Mouse (Mus musculus) kidney, embryonic 15.5 days (tissue): ENCODE data around the gene Dnah3. TPM values are rescaled to one million over a fixed set of nuclear protein-coding genes. Genes with fewer than 3 reads are reported as not detected.

Experiments
- ATAC-seq: fragments of 200-750 bp; cut with Nextera tagmentation; replicated peaks from 2 replicates; pipeline ENCODE4 v1.8.0; 2017; ENCODE audit warnings: moderate TSS enrichment; ENCODE audit not compliant: low FRiP score
- H3K27ac ChIP-seq: fragments of 300-500 bp; sonication (generic); 2 replicates; pipeline ENCODE4 v1.5.1; 2015; ENCODE audit warnings: mild to moderate bottlenecking, inconsistent platforms
- H3K27me3 ChIP-seq: fragments of 300-500 bp; sonication (generic); 2 replicates; pipeline ENCODE4 v1.6.1; 2015; ENCODE audit warnings: inconsistent platforms
- H3K36me3 ChIP-seq: fragments of 300-500 bp; sonication (generic); 2 replicates; pipeline ENCODE4 v1.6.1; 2015; ENCODE audit warnings: inconsistent platforms
- H3K4me1 ChIP-seq: fragments of 300-500 bp; sonication (generic); 2 replicates; pipeline ENCODE4 v1.6.1; 2015; ENCODE audit warnings: inconsistent platforms
- H3K4me2 ChIP-seq: fragments of 300-500 bp; sonication (generic); 2 replicates; pipeline ENCODE4 v1.6.1; 2015; ENCODE audit warnings: moderate library complexity, mild to moderate bottlenecking, inconsistent platforms
- H3K4me3 ChIP-seq: fragments of 300-500 bp; sonication (generic); replicated peaks from 2 replicates; pipeline ENCODE4 v1.5.1; 2015; ENCODE audit warnings: mild to moderate bottlenecking, inconsistent platforms
- H3K9ac ChIP-seq: fragments of 300-500 bp; sonication (generic); 2 replicates; pipeline ENCODE4 v1.6.1; 2015; ENCODE audit warnings: mild to moderate bottlenecking, inconsistent platforms
- H3K9me3 ChIP-seq: fragments of 300-500 bp; sonication (generic); replicated peaks from 2 replicates; pipeline ENCODE4 v1.6.1; 2016; ENCODE audit warnings: inconsistent platforms
- WGBS: fragments of 180-500 bp; shearing (Covaris S2); methylation state at CpG from one replicate; pipeline ENCODE4 v1.1.7; 2015; ENCODE audit warnings: mixed read lengths; 5-methylcytosine and 5-hydroxymethylcytosine counted together
- polyA plus RNA-seq: library from polyadenylated mRNA; unstranded; fragments of >200 nt; fragmentation: Nextera tagmentation; extraction: Ambion mirVana; gene quantifications from 2 replicates; pipeline ENCODE4 v1.2.1, GENCODE M21; 2015

The Dnah3 gene
- polyA plus RNA-seq, 1 experiment from 2014 or later = not detected

DNA sequence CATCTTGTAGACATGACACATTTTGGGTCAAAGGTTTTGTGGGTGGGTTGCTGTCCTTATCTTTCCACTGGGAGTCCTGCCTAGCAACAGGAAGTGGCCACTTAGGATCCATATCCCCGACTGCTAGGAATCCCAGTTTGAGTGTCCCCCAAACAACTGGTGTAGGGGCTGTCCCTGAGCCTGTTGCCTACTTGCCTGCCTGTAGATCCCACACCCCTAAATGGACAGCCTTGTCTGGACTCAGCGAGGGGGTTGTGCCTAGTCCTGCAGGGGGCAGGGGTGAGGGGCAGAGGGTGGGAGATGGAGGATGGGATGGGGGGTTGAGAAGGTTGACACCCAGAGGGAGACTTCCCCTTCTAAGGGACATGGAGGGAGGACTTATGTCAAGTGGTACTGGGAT, 125.8 kb downstream of the Dnah3 start:
- H3K27me3 ChIP-seq = no peaks in the 10 kb centered on the region
- H3K4me1 ChIP-seq = no peaks in the 10 kb centered on the region
- 73% methylated on average over 2 of the region's 2 CpGs for WGBS
- ATAC-seq = no peak
- H3K9ac ChIP-seq = no peak overlapping the region
- no peak overlapping the region for H3K27ac ChIP-seq
- H3K36me3 ChIP-seq = no peaks in the 10 kb centered on the region
- H3K4me3 ChIP-seq = no peak overlapping the region
- no peak overlapping the region for H3K4me2 ChIP-seq
- H3K9me3 ChIP-seq = no peaks in the 10 kb centered on the region

DNA sequence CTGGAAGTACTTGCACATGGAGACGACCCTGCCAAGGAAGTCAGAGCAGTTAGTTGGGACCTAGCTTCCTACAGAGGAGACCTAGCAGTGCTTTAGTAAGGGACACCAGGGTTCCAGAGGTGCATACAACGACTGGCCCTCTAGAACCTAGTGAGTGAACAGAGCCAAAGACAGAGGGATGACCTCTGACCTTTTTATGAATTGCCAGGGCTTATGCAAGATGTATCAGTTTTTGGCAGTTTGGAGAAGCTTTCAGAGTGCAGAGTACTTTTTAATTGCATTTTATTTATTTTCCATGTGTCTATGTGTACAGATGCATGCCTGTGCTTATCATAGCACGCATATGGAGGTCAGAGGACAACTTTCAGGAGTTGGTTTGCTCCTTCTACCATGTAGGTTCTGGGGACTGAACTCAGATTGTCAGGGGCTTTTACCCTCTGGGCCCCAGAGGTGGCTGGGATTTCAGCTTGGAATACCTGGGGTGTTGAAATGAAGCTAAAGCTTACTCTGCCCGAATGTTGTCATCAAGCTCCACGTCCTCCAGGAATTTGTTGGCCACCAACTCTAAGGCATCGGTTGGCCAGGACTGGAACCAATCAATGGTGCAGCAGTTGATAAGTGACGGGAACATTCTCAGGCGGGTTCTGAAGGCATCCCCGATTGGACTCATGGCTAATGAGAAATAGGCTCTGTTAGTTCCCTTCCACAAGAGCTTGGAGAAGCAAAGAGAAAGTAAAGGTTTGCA, 129.3 kb downstream of the Dnah3 start:
- Histone ChIP-seq H3K9me3 (no peaks in the 10 kb centered on the region), H3K36me3 (no peaks in the 10 kb centered on the region), H3K4me2 (no peak overlapping the region), H3K4me1 (no peaks in the 10 kb centered on the region), H3K27ac (no peak overlapping the region), H3K9ac (no peak overlapping the region), H3K4me3 (no peak overlapping the region), H3K27me3 (no peaks in the 10 kb centered on the region)
- ATAC-seq = no peak
- WGBS = 90% methylated on average over 9 of the region's 9 CpGs

DNA sequence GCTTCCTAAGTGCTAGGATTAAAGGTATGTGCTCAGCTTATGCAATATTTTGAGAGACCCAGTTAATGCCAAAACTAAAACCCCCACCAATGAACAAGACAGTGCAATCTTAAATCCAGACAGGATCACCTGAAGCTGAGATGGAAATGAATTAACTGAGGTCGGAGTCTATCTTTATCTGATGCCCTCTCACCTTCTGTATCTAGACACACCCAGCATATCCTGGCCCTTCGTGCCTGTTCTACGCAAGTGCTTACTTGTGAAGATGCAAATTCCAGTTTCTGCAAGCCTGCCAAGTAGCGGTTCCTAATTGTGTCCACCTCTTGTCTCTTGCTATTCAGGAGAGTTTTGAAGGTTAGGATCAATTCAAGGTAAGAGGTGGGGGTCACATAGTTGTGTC, 129.9 kb downstream of the Dnah3 start:
- Histone ChIP-seq H3K4me3 (no peak overlapping the region), H3K4me1 (no peaks in the 10 kb centered on the region), H3K27ac (no peak overlapping the region), H3K9ac (no peak overlapping the region), H3K9me3 (no peaks in the 10 kb centered on the region), H3K27me3 (no peaks in the 10 kb centered on the region), H3K4me2 (no peak overlapping the region), H3K36me3 (no peaks in the 10 kb centered on the region)
- 85% methylated on average over 4 of the region's 4 CpGs for WGBS
- no peak for ATAC-seq

DNA sequence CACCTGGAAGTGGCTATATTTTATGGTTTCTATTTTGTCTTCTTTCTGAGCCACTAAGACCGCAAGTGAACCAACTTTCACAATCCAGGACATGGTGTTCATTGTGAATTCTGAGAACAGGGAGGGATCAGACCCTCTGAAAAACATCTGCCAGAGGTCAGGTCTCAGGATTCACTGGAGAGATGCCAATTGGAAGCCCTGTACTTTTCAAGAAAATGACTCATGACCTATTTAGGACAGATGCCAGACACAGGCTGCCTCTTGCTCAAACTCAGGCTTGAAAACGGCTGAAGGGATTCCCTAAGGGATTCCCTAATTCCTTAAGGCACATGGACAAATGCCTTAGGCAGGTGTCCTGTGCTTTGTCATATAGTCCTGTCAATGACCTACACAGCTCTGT, 134.0 kb downstream of the Dnah3 start:
- WGBS = 67% methylated on average over 2 of the region's 2 CpGs
- no peak for ATAC-seq
- no peaks in the 10 kb centered on the region for H3K27me3 ChIP-seq
- no peaks in the 10 kb centered on the region for H3K36me3 ChIP-seq
- H3K9me3 ChIP-seq = no peaks in the 10 kb centered on the region
- H3K4me2 ChIP-seq = no peak overlapping the region
- H3K4me1 ChIP-seq = no peaks in the 10 kb centered on the region
- no peak overlapping the region for H3K9ac ChIP-seq
- no peak overlapping the region for H3K4me3 ChIP-seq
- no peak overlapping the region for H3K27ac ChIP-seq

DNA sequence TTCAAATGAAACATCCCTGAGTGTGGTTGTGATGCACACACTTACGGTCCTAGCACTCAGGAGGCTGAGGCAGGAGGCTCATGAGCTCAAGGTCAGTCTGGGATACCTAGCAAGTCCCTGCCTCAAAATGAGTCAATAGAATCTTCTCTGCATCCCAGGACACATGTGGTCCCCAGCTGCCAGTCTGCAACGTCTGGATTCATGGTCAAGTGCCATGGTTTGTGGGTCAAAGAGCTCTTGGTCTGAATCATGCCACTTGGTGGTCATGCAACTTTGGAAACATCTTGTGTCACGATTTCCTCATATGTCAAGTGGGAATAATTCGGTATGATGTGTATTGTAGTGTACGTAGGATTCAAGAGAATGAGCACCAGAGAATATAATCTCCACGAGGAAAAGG, 134.5 kb downstream of the Dnah3 start:
- WGBS = 86% methylated on average over 6 of the region's 6 CpGs
- Histone ChIP-seq H3K36me3 (no peaks in the 10 kb centered on the region), H3K4me2 (no peak overlapping the region), H3K9ac (no peak overlapping the region), H3K27ac (no peak overlapping the region), H3K27me3 (no peaks in the 10 kb centered on the region), H3K4me1 (no peaks in the 10 kb centered on the region), H3K4me3 (no peak overlapping the region), H3K9me3 (no peaks in the 10 kb centered on the region)
- no peak for ATAC-seq

DNA sequence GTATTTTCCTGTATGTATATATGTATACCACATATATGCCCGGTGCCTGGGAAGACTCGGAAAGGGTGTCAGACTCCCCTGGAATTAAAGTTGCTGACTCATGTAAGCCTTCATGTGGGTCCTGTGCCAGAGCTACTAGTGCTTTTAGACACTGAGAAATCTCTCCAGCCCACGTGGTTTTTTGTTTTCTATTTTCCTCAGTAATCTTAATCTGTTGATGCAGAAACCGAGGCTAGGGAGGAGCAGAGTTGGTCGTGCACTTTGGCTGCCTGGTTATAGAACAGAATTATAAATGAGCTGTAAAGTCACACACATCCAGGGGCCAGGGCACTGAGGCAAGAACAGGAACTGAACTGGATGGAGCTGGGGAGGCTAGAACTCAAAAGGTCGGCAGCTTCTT, 135.1 kb downstream of the Dnah3 start:
- Histone ChIP-seq H3K9me3 (no peaks in the 10 kb centered on the region), H3K4me3 (no peak overlapping the region), H3K27ac (no peak overlapping the region), H3K27me3 (no peaks in the 10 kb centered on the region), H3K36me3 (no peaks in the 10 kb centered on the region), H3K9ac (no peak overlapping the region), H3K4me1 (no peaks in the 10 kb centered on the region), H3K4me2 (no peak overlapping the region)
- WGBS = 72% methylated on average over 6 of the region's 6 CpGs
- ATAC-seq = no peak

DNA sequence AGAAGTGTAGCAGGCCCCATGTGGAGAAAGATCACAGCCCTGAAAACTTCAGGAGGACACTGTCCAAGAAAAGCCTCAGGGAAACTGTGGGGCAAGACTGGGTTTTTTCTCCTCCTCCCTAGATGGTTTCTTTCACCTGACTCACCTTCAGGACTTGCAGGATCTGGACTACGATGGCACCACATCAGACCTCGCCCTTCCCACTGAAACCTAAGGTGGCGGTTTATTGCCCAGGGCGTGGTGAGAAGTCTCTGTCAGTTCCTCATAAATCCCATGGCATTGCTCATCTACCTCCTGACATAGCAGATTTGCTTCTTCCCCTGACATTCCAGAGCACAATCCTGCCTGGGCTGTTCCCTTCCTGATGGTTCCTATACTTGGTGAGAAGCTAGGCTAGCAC, 135.6 kb downstream of the Dnah3 start:
- no peaks in the 10 kb centered on the region for H3K9me3 ChIP-seq
- ATAC-seq = no peak
- no peaks in the 10 kb centered on the region for H3K4me1 ChIP-seq
- H3K4me3 ChIP-seq = no peak overlapping the region
- no peaks in the 10 kb centered on the region for H3K27me3 ChIP-seq
- WGBS = 78% methylated on average over 4 of the region's 4 CpGs
- no peaks in the 10 kb centered on the region for H3K36me3 ChIP-seq
- no peak overlapping the region for H3K4me2 ChIP-seq
- H3K9ac ChIP-seq = no peak overlapping the region
- H3K27ac ChIP-seq = no peak overlapping the region

DNA sequence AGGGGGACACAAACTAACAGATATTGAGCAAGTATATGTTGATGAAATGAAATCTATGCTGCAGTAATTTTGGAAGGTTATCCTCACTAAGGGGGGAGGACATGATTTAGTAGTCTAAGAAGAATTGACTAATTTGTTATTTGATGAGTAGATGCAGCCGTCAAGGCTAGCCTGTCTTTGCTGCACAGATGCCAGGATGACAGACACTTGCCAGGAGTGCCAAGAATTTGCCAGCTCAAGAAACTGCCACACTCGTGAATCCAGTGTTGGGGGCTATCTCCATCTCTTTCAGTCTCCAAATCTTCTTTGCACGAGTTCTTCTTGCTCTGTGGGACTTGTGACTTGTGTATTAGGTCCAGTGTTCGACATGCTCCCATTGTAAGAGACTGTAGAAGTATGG, 136.0 kb downstream of the Dnah3 start:
- no peak overlapping the region for H3K27ac ChIP-seq
- no peaks in the 10 kb centered on the region for H3K4me1 ChIP-seq
- no peaks in the 10 kb centered on the region for H3K27me3 ChIP-seq
- H3K9ac ChIP-seq = no peak overlapping the region
- no peak overlapping the region for H3K4me3 ChIP-seq
- no peaks in the 10 kb centered on the region for H3K36me3 ChIP-seq
- no peak for ATAC-seq
- H3K4me2 ChIP-seq = no peak overlapping the region
- no peaks in the 10 kb centered on the region for H3K9me3 ChIP-seq
- WGBS = 72% methylated on average over 4 of the region's 4 CpGs

DNA sequence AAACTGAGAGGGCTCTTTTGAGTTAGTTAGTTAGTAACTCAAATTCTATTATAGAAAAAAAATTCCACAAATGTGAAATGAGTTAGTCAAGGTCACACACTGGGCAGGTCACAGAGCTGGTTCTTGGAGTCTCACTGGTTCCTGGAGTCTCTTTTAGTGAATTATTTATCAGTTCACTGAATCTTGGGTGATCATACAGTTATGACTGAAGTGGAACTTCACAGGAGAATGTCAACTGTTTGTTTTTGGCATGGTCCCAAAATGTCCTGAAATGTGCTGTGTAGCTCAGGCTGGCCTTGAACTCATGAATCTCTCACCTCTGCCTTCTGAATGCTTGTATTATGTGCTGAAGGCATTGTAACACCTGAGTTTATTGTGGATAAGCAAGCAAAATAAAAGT, 137.7 kb downstream of the Dnah3 start:
- H3K4me2 ChIP-seq = no peak overlapping the region
- no peak for ATAC-seq
- no peaks in the 10 kb centered on the region for H3K9me3 ChIP-seq
- H3K27me3 ChIP-seq = no peaks in the 10 kb centered on the region
- no peak overlapping the region for H3K4me3 ChIP-seq
- no peak overlapping the region for H3K9ac ChIP-seq
- no peak overlapping the region for H3K27ac ChIP-seq
- no peaks in the 10 kb centered on the region for H3K36me3 ChIP-seq
- no peaks in the 10 kb centered on the region for H3K4me1 ChIP-seq

DNA sequence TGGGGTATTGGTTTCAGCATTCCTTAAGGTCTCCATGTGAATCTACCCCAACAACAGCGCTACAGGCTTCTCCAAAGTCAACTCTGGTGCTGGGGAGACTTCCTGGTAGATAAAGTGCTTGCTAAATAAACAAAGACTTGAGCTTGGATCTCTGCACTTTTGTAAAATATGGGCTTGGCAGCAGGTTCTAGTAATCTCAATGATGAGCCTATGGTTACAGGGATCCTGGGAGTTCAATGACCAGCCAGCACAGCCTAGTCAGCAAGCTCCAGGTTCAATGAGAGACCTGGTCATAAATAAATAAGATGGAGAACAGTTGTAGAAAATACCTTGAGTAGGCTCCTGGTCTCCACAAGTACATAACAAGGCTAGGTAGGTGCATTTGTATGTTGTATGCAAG, 141.0 kb downstream of the Dnah3 start:
- no peaks in the 10 kb centered on the region for H3K36me3 ChIP-seq
- no peak overlapping the region for H3K4me3 ChIP-seq
- 72% methylated on average over 1 of the region's 1 CpGs for WGBS
- no peaks in the 10 kb centered on the region for H3K27me3 ChIP-seq
- H3K4me2 ChIP-seq = no peak overlapping the region
- H3K9me3 ChIP-seq = no peaks in the 10 kb centered on the region
- H3K4me1 ChIP-seq = no peaks in the 10 kb centered on the region
- ATAC-seq = no peak
- H3K27ac ChIP-seq = no peak overlapping the region
- no peak overlapping the region for H3K9ac ChIP-seq

DNA sequence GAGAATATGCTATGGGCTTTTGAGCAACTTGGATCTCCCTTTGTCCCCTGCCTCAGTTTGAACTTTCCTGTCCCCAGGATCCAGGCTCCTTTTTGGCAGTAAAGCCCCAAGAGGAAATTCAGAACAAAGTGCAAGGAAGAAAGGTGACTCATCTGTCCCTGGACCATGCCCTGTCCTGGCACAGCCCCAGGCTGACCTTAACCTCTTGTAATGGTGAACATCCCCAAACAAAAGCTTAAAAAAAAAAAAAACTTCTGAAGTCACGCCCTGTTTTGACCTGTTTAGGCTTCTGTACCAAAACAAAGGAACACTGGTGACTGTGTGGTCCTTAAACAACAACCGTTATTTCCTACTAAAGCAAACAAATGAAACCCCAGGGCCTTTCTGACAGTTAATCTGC, 153.5 kb downstream of the Dnah3 start:
- H3K27me3 ChIP-seq = no peaks in the 10 kb centered on the region
- no peak overlapping the region for H3K4me2 ChIP-seq
- no peak for ATAC-seq
- no peak overlapping the region for H3K9ac ChIP-seq
- H3K4me1 ChIP-seq = no peaks in the 10 kb centered on the region
- no peak overlapping the region for H3K4me3 ChIP-seq
- H3K9me3 ChIP-seq = no peaks in the 10 kb centered on the region
- WGBS = 63% methylated on average over 2 of the region's 2 CpGs
- H3K36me3 ChIP-seq = no peaks in the 10 kb centered on the region
- H3K27ac ChIP-seq = no peak overlapping the region

DNA sequence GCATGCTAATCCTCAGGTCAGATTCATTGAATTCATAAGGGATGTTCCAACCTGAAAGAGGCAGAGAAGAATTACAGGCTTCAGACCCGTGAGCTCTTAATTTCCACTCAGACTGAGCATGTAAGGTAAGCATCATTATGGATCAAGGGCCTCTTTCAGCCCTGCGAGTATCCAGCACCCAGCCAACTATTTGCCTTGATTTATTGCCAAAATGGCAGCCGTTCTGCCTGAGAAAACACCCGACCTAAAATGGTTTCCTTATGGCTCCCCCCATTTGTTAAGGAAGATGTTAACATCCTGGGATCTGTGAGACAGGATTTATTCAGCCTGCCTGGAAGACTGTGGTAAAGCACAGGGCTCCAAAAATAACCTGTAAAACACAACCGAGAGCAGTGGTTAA, 158.0 kb downstream of the Dnah3 start:
- ATAC-seq = no peak
- H3K4me2 ChIP-seq = no peak overlapping the region
- no peak overlapping the region for H3K27ac ChIP-seq
- H3K4me3 ChIP-seq = no peak overlapping the region
- no peak overlapping the region for H3K9ac ChIP-seq
- no peaks in the 10 kb centered on the region for H3K9me3 ChIP-seq
- H3K36me3 ChIP-seq = no peaks in the 10 kb centered on the region
- no peaks in the 10 kb centered on the region for H3K4me1 ChIP-seq
- WGBS = 35% methylated on average over 5 of the region's 5 CpGs
- H3K27me3 ChIP-seq = no peaks in the 10 kb centered on the region

DNA sequence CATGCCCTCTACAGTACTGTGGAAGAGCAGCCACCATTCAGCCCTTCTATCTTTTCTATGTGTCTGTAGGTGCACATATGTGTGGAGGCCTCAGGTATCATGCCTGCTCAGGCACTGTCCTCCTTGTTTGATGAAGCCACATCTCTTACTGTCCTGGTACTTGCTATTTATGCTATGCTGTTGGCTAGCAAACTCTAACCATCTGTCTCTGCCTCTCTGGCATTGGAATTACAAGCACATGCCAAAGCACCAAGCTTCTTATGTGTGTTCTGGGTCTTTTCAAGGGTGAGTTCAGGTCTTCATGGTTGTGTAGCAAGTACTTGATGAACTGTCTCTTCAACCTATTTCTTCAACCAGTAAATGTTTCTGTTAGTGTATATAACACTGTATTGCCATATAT, 158.8 kb downstream of the Dnah3 start:
- H3K4me1 ChIP-seq = no peaks in the 10 kb centered on the region
- H3K27ac ChIP-seq = no peak overlapping the region
- no peaks in the 10 kb centered on the region for H3K9me3 ChIP-seq
- no peak for ATAC-seq
- no peak overlapping the region for H3K4me2 ChIP-seq
- H3K36me3 ChIP-seq = no peaks in the 10 kb centered on the region
- H3K4me3 ChIP-seq = no peak overlapping the region
- H3K9ac ChIP-seq = no peak overlapping the region
- H3K27me3 ChIP-seq = no peaks in the 10 kb centered on the region
